Mouse (Mus musculus): Measurements from ENCODE around the gene Olfr1201. TPM values are rescaled to one million over a fixed set of nuclear protein-coding genes. Genes with fewer than 3 reads are reported as not detected.

Gene Olfr1201
- not detected in 2 replicates for polyA plus RNA-seq (2015; fragmentation: Nextera tagmentation; extraction: Ambion mirVana)

- Histone ChIP-seq H3K4me3 (no peak within 1 kb of the TSS), H3K9ac (no peak within 1 kb of the TSS), H3K9me3 (no peaks in the 10 kb centered on the region), H3K27ac (no peak within 1 kb of the TSS), H3K36me3 (no peaks in the 10 kb centered on the region), H3K4me1 (no peaks in the 10 kb centered on the region), H3K27me3 (no peaks in the 10 kb centered on the region), H3K4me2 (no peak within 1 kb of the TSS)
- 83% methylated on average over 6 of the region's 6 CpGs for WGBS
- ATAC-seq (ENCODE audit: insufficient number of reproducible peaks, insufficient read depth, low FRiP score, low TSS enrichment, low read depth) = no peak
These were observed at the start of gene Olfr1201 for GRCm38 (mm10) chr2:88792736-88793135. TSS of gene Olfr1201 (plus strand) at chr2:88793036.

- WGBS = 65% methylated on average over 3 of the region's 3 CpGs
- ATAC-seq (ENCODE audit: insufficient number of reproducible peaks, insufficient read depth, low FRiP score, low TSS enrichment, low read depth) = no peak
- no peaks in the 10 kb centered on the region for H3K9me3 ChIP-seq
- no peaks in the 10 kb centered on the region for H3K36me3 ChIP-seq
- H3K4me1 ChIP-seq = no peaks in the 10 kb centered on the region
- H3K27ac ChIP-seq = no peak overlapping the region
- H3K27me3 ChIP-seq = no peaks in the 10 kb centered on the region
- no peak overlapping the region for H3K9ac ChIP-seq
- H3K4me3 ChIP-seq = no peak overlapping the region
- H3K4me2 ChIP-seq = no peak overlapping the region
These were observed 49.5 kb upstream of the Olfr1201 start for GRCm38 (mm10) chr2:88743379-88743778.

- no peak for ATAC-seq (ENCODE audit: insufficient number of reproducible peaks, insufficient read depth, low FRiP score, low TSS enrichment, low read depth)
- no peaks in the 10 kb centered on the region for H3K4me1 ChIP-seq
- 94% methylated on average over 2 of the region's 2 CpGs for WGBS
These were observed 41.6 kb upstream of the Olfr1201 start, which contains the start of gene Olfr1198 for GRCm38 (mm10) chr2:88751270-88751669. TSS of gene Olfr1198 (minus strand) at chr2:88751370.

GRCm38 (mm10) chr2:88760369-88760768 lies 32.5 kb upstream of the Olfr1201 start, which contains the start of gene Olfr1199:
TSS of gene Olfr1199 (minus strand) at chr2:88760469.
- no peak within 1 kb of the TSS for H3K4me3 ChIP-seq
- WGBS = 87% methylated on average over 2 of the region's 2 CpGs
- no peak within 1 kb of the TSS for H3K4me2 ChIP-seq
- H3K4me1 ChIP-seq = no peaks in the 10 kb centered on the region
- no peaks in the 10 kb centered on the region for H3K27me3 ChIP-seq
- H3K9ac ChIP-seq = no peak within 1 kb of the TSS
- H3K36me3 ChIP-seq = no peaks in the 10 kb centered on the region
- no peak for ATAC-seq (ENCODE audit: insufficient number of reproducible peaks, insufficient read depth, low FRiP score, low TSS enrichment, low read depth)
- H3K9me3 ChIP-seq = no peaks in the 10 kb centered on the region
- no peak within 1 kb of the TSS for H3K27ac ChIP-seq

More at GRCm38 (mm10) chr2:88751270-88751669, 41.6 kb upstream of the Olfr1201 start, which contains the start of gene Olfr1198:
- Histone ChIP-seq H3K9me3 (no peaks in the 10 kb centered on the region), H3K4me3 (no peak within 1 kb of the TSS), H3K27ac (no peak within 1 kb of the TSS), H3K4me2 (no peak within 1 kb of the TSS), H3K9ac (no peak within 1 kb of the TSS), H3K36me3 (no peaks in the 10 kb centered on the region), H3K27me3 (no peaks in the 10 kb centered on the region)

- Histone ChIP-seq H3K9ac (no peak within 1 kb of the TSS), H3K4me3 (no peak within 1 kb of the TSS), H3K9me3 (no peaks in the 10 kb centered on the region), H3K36me3 (no peaks in the 10 kb centered on the region), H3K27ac (no peak within 1 kb of the TSS), H3K4me1 (no peaks in the 10 kb centered on the region), H3K27me3 (no peaks in the 10 kb centered on the region), H3K4me2 (no peak within 1 kb of the TSS)
- 77% methylated on average over 2 of the region's 2 CpGs for WGBS
- ATAC-seq (ENCODE audit: insufficient number of reproducible peaks, insufficient read depth, low FRiP score, low TSS enrichment, low read depth) = no peak
These were observed 22.4 kb upstream of the Olfr1201 start, which contains the start of gene Olfr1200 for GRCm38 (mm10) chr2:88770388-88770787. TSS of gene Olfr1200 (minus strand) at chr2:88770488.

- Histone ChIP-seq H3K4me3 (no peak within 1 kb of the TSS), H3K27me3 (no peaks in the 10 kb centered on the region), H3K4me2 (no peak within 1 kb of the TSS), H3K27ac (no peak within 1 kb of the TSS), H3K9ac (no peak within 1 kb of the TSS), H3K36me3 (no peaks in the 10 kb centered on the region), H3K4me1 (no peaks in the 10 kb centered on the region), H3K9me3 (no peaks in the 10 kb centered on the region)
- ATAC-seq (ENCODE audit: insufficient number of reproducible peaks, insufficient read depth, low FRiP score, low TSS enrichment, low read depth) = no peak
- WGBS = 81% methylated on average over 1 of the region's 1 CpGs
These were observed 21.4 kb downstream of the Olfr1201 start, which contains the start of gene Olfr1202 for GRCm38 (mm10) chr2:88814196-88814595. TSS of gene Olfr1202 (plus strand) at chr2:88814496.

GRCm38 (mm10) chr2:88829437-88829836 lies 36.6 kb downstream of the Olfr1201 start, which contains the start of gene Olfr1205:
TSS of gene Olfr1205 (plus strand) at chr2:88829737.
- no peaks in the 10 kb centered on the region for H3K4me1 ChIP-seq
- H3K9me3 ChIP-seq = no peaks in the 10 kb centered on the region
- no peak within 1 kb of the TSS for H3K4me2 ChIP-seq
- no peak for ATAC-seq (ENCODE audit: insufficient number of reproducible peaks, insufficient read depth, low FRiP score, low TSS enrichment, low read depth)
- no peaks in the 10 kb centered on the region for H3K36me3 ChIP-seq
- H3K27ac ChIP-seq = no peak within 1 kb of the TSS
- no peaks in the 10 kb centered on the region for H3K27me3 ChIP-seq
- H3K4me3 ChIP-seq = no peak within 1 kb of the TSS
- 88% methylated on average over 2 of the region's 2 CpGs for WGBS
- H3K9ac ChIP-seq = no peak within 1 kb of the TSS

GRCm38 (mm10) chr2:88838477-88838876 lies 45.6 kb downstream of the Olfr1201 start:
- H3K27ac ChIP-seq = no peak overlapping the region
- ATAC-seq (ENCODE audit: insufficient number of reproducible peaks, insufficient read depth, low FRiP score, low TSS enrichment, low read depth) = no peak
- H3K4me1 ChIP-seq = no peaks in the 10 kb centered on the region
- no peak overlapping the region for H3K4me2 ChIP-seq
- no peaks in the 10 kb centered on the region for H3K9me3 ChIP-seq
- WGBS = 64% methylated on average over 2 of the region's 2 CpGs
- H3K9ac ChIP-seq = no peak overlapping the region
- H3K36me3 ChIP-seq = no peaks in the 10 kb centered on the region
- H3K4me3 ChIP-seq = no peak overlapping the region
- H3K27me3 ChIP-seq = no peaks in the 10 kb centered on the region

Other genes starting within 250 kb of the Olfr1201 start
- gene Olfr1188, start 236.1 kb upstream of the Olfr1201 start, polyA plus RNA-seq (2015; fragmentation: Nextera tagmentation; extraction: Ambion mirVana) = not detected in 2 replicates
- not detected in 2 replicates for gene Olfr1189, start 206.6 kb upstream of the Olfr1201 start, polyA plus RNA-seq (2015; fragmentation: Nextera tagmentation; extraction: Ambion mirVana)
- not detected in 2 replicates for gene Olfr1191-ps1, start 152.5 kb upstream of the Olfr1201 start, polyA plus RNA-seq (2015; fragmentation: Nextera tagmentation; extraction: Ambion mirVana)
- gene Olfr1192-ps1, start 144.5 kb upstream of the Olfr1201 start, polyA plus RNA-seq (2015; fragmentation: Nextera tagmentation; extraction: Ambion mirVana) = not detected in 2 replicates
- not detected in 2 replicates for gene Olfr1193, start 117.4 kb upstream of the Olfr1201 start, polyA plus RNA-seq (2015; fragmentation: Nextera tagmentation; extraction: Ambion mirVana)
- gene Olfr1195, start 103.8 kb upstream of the Olfr1201 start, polyA plus RNA-seq (2015; fragmentation: Nextera tagmentation; extraction: Ambion mirVana) = not detected in 2 replicates
- gene Olfr1196, start 88.4 kb upstream of the Olfr1201 start, polyA plus RNA-seq (2015; fragmentation: Nextera tagmentation; extraction: Ambion mirVana) = not detected in 2 replicates
- not detected in 2 replicates for gene Olfr1197, start 60.7 kb upstream of the Olfr1201 start, polyA plus RNA-seq (2015; fragmentation: Nextera tagmentation; extraction: Ambion mirVana)
- not detected in 2 replicates for gene Olfr1198, start 41.7 kb upstream of the Olfr1201 start, polyA plus RNA-seq (2015; fragmentation: Nextera tagmentation; extraction: Ambion mirVana)
- not detected in 2 replicates for gene Olfr1199, start 32.6 kb upstream of the Olfr1201 start, polyA plus RNA-seq (2015; fragmentation: Nextera tagmentation; extraction: Ambion mirVana)
- not detected in 2 replicates for gene Olfr1200, start 22.5 kb upstream of the Olfr1201 start, polyA plus RNA-seq (2015; fragmentation: Nextera tagmentation; extraction: Ambion mirVana)
- gene Olfr1202, start 21.5 kb downstream of the Olfr1201 start, polyA plus RNA-seq (2015; fragmentation: Nextera tagmentation; extraction: Ambion mirVana) = not detected in 2 replicates
- gene Olfr1205, start 36.7 kb downstream of the Olfr1201 start, polyA plus RNA-seq (2015; fragmentation: Nextera tagmentation; extraction: Ambion mirVana) = not detected in 2 replicates
- gene Olfr1204, start 56.3 kb downstream of the Olfr1201 start, polyA plus RNA-seq (2015; fragmentation: Nextera tagmentation; extraction: Ambion mirVana) = not detected in 2 replicates
- gene Olfr1206, start 70.2 kb downstream of the Olfr1201 start, polyA plus RNA-seq (2015; fragmentation: Nextera tagmentation; extraction: Ambion mirVana) = not detected in 2 replicates
- gene Olfr1208, start 109.3 kb downstream of the Olfr1201 start, polyA plus RNA-seq (2015; fragmentation: Nextera tagmentation; extraction: Ambion mirVana) = not detected in 2 replicates
- gene Olfr1209, start 122.1 kb downstream of the Olfr1201 start, polyA plus RNA-seq (2015; fragmentation: Nextera tagmentation; extraction: Ambion mirVana) = 0.10 TPM in 1 of 2 replicates, not detected in the other
- not detected in 2 replicates for gene Olfr1211, start 145.1 kb downstream of the Olfr1201 start, polyA plus RNA-seq (2015; fragmentation: Nextera tagmentation; extraction: Ambion mirVana)
- gene Olfr1212, start 160.9 kb downstream of the Olfr1201 start, polyA plus RNA-seq (2015; fragmentation: Nextera tagmentation; extraction: Ambion mirVana) = not detected in 2 replicates
- gene Gm13762, start 187.2 kb downstream of the Olfr1201 start, polyA plus RNA-seq (2015; fragmentation: Nextera tagmentation; extraction: Ambion mirVana) = not detected in 2 replicates
- not detected in 2 replicates for gene Olfr1214, start 199.6 kb downstream of the Olfr1201 start, polyA plus RNA-seq (2015; fragmentation: Nextera tagmentation; extraction: Ambion mirVana)
- not detected in 2 replicates for gene Olfr1215, start 213.9 kb downstream of the Olfr1201 start, polyA plus RNA-seq (2015; fragmentation: Nextera tagmentation; extraction: Ambion mirVana)
- not detected in 2 replicates for gene Olfr1216, start 225.3 kb downstream of the Olfr1201 start, polyA plus RNA-seq (2015; fragmentation: Nextera tagmentation; extraction: Ambion mirVana)
- gene Olfr1217, start 239.0 kb downstream of the Olfr1201 start, polyA plus RNA-seq (2015; fragmentation: Nextera tagmentation; extraction: Ambion mirVana) = 0.07 TPM in 1 of 2 replicates, not detected in the other

Data from embryonic facial prominence, embryonic 13.5 days (tissue).